Mouse (Mus musculus) cerebellum, adult 8-10 months (tissue): ENCODE data around the gene Map3k9.

Experiments used
- DNase-seq: peaks from one replicate; pipeline ENCODE4 v3.0.0; 2022

The Map3k9 gene

GRCm38 (mm10) chr12:81781105-81781909 lies at the start of gene Map3k9:
Map3k9 (minus strand) TSS chr12:81781175.
- DNase-seq: peak; percentile 98

- DNase-seq: no peak
Measured at GRCm38 (mm10) chr12:81828355-81828754, 47.4 kb upstream of the Map3k9 start.

DNA sequence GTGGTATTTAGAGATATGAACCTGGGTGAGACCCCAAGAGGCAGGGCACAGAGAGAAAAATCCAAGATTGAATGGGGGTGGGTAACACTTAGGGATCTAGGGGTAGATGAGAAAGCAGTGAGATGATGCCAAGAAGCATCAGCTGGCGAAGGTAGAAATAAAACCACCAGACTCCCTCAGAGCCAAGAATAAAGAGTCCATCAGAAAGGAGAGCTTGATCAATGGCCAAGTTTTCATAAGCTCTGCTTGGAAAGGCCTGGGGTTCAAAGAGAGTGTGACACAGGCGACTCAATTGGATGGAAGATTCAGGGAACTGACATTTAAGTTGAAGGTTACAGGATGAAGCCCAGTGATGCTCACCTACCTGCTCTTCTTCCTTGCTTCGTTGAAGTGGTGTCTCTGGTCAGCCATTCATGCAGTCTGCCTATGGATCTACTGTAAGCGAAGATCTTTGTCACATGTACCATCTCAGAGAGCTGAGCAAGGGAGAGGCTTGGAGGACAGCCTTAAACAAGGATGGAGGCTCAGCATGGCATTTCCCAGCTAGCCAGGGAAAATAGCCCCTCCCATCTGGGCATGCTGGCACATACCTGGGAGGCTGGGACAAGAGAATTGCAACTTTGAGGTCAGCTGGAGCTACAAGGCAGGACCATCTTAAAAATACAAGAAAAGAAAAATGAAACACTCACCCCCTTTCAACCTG lies 42.0 kb upstream of the Map3k9 start:
- peak; percentile 64 for DNase-seq

DNA sequence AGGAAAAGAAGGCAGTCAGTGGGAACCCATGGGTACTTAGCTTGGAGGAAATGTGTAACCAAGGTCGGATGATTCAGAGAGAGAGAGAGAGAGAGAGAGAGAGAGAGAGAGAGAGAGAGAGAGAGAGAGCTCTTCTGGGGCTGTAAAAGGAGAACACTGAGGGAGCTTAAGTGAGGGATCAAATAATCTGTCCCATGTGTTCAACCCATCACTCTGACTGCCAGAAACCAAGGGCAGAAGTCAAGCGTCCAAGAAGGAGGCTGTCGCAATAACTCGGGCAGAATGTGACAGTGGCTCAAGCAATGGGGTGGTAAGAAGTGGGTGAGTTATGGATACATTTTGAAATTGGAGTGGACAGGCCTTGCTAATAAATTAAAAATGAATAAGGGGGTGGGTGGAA lies 41.2 kb upstream of the Map3k9 start:
- DNase-seq: no peak

- peak; percentile 49 for DNase-seq
Measured at GRCm38 (mm10) chr12:81820700-81821099, 39.7 kb upstream of the Map3k9 start.

DNA sequence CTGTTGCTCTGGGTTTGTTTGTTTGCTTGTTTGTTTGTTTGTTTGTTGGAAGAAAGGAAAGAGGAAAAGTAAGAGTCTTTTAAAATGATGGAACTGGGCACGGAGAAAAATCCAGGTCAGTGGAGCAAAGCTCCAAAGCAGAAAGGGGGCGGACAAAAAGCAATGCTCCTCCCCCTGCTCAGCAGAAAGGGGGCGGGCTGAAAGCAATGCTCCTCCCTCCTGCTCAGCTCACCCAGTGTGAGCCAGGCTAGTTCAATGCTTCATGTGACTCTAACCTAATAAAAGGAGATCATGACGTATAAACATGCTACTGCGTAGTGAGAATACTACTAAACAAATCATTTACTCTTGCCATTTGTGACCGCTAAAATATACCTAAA lies 36.1 kb upstream of the Map3k9 start:
- no peak for DNase-seq

GRCm38 (mm10) chr12:81816330-81817125 lies 35.6 kb upstream of the Map3k9 start:
- DNase-seq: no peak

GRCm38 (mm10) chr12:81814742-81815141 lies 33.8 kb upstream of the Map3k9 start:
- no peak for DNase-seq

DNA sequence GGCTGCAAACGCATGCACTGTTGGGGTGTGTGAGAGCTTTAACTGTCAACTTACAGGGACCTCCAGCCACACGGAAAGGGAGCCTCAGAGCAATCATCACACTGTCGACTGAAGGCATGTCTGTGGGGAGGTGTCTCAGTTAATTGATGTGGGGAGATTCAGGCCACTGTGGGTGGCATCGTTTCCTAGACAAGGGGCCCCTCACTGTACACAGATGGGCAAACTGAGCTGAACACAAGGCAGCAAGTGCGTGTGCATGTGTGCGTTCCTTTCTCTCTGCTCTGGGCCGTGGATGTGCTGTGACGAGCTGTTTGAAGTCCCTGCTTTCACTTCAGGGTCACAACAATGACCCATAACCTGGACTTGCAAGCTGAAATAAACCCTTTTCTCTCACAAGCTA lies 29.4 kb upstream of the Map3k9 start:
- DNase-seq: no peak

GRCm38 (mm10) chr12:81808596-81808995 lies 27.6 kb upstream of the Map3k9 start:
- DNase-seq: no peak

GRCm38 (mm10) chr12:81807953-81808352 lies 27.0 kb upstream of the Map3k9 start:
- DNase-seq: no peak

DNA sequence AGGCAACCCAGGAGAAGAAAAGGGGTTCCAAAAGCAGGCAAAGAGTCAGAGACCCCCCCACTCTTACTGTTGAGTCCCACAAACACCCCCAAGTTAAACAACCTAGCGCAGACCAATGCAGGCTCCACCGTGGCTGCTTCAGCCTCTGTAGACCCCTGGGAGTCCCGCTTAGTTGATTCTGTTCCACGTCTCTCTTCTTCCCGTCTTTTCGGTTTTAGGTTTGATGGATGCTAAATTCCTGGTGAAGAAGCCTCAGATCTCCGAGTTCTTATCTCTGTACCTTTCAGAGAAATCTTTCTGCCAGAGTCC lies 26.5 kb upstream of the Map3k9 start:
- DNase-seq: no peak

GRCm38 (mm10) chr12:81806759-81807528 lies 26.0 kb upstream of the Map3k9 start:
- DNase-seq: peak; percentile 60

GRCm38 (mm10) chr12:81806114-81806513 lies 25.1 kb upstream of the Map3k9 start:
- no peak for DNase-seq

DNA sequence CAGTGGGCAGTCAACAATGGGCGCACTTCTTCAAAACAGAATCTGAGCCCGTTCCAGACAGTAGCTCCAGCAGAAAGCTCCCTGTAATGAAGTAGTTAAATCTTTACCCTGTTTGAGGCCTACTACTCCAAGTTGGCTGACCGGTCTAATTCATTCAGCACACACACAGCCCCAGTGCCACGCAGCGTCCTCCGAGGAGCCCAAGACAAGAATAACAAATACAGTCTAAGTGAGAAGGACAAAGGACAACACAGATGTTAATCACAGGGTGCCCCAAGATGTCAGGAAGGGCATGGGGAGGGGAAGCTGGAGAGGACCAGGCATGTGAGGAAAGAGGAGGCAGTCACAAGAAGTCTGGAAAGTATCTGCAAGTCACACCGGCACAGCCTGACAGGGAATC lies 22.8 kb upstream of the Map3k9 start:
- no peak for DNase-seq

DNA sequence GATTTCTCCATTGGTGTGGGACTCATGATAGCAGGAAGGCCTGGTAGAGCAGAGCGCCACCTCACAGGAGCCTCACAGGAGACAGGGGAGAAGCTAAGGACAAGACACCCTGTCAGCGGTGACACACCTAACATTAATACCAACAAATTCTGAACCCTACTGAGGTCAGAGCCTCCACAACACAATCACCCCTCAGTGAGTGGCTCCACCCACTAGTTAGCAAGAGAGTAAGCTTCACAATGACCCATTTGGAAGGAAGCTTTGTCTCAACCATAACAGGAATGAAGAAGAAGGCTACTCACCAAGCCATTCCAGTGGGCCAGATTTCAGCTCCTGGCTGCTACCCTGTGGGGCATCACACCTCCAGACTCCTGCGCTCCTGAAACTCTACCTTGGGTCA lies 22.0 kb upstream of the Map3k9 start:
- no peak for DNase-seq

DNA sequence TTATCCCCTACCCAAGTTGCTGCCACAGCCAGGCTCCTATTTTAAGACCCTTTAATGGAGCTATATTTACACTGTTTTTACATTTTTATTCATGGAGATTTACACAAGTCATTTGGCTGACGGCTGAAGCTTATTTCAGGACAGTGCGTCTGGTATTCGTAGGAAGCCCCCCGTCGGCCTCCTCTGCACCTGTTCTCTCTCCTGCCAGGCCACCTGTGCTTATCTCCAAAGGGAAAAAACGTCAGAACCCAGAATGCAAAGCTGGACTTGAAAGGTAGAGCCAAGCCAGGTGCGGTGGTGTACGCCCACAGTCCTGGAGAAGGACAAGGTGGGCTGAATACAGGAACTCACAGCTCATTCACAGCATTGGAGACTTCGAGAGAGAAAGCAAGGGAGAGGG lies 20.2 kb upstream of the Map3k9 start:
- DNase-seq: no peak

GRCm38 (mm10) chr12:81796541-81796940 lies 15.6 kb upstream of the Map3k9 start:
- DNase-seq: peak; percentile 88

DNA sequence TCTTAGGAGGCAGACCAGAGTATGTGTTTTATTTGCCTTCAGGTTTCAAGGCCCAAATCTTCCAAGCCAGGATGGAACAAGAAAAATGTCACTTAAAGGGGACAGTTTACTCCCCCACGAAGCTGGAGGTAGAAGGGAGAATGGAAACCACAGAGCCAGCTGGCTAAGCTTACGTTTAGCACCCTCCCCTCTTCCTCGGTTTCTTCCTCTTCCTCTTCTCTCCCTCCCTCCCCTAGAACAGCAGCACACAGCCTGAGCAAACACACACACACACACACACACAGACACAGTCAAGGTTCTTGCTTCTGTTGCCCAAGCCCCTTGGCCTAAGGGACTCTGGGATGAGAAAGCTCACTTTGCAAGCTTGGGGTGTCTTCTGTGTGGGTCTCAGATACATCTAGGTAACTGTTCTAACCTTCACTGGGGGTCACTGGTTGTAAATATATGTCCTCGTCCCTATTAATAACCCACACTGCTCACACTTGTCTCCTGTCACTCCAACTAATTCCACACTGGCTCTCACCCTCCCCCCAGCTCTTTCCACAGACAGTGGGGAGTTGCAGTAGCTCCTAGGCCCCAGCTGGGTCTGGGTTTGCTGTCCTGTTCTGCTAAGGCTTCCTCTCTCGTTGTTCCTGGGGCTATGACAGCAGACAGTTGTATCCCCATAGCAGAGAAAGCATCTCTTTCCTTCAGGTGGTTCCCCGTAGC lies 11.7 kb upstream of the Map3k9 start:
- no peak for DNase-seq

- no peak for DNase-seq
Measured at GRCm38 (mm10) chr12:81789499-81789898, 8.5 kb upstream of the Map3k9 start.

- peak; percentile 95 for DNase-seq
Measured at GRCm38 (mm10) chr12:81788672-81789084, 7.7 kb upstream of the Map3k9 start.

GRCm38 (mm10) chr12:81787262-81787661 lies 6.3 kb upstream of the Map3k9 start:
- no peak for DNase-seq
